Comparison of ENCODE assay signal across 8 mouse cellular contexts in genomic region chr3:123506699-123507662, GRCm38 (mm10).
DNase-seq lines count a peak whose midpoint lies in the region; ATAC-seq and TF ChIP-seq lines count a peak whose summit lies in the region.

No protein-coding gene starts in this region.

- no peak overlapping the region for H3K27ac ChIP-seq in spleen, adult 2 months (ENCODE audit: insufficient read depth, low read length)
- 0 out of 2 replicates have a peak overlapping the region, but pooled peaks have one; percentile 35 for H3K27ac ChIP-seq in hindbrain, embryonic 12.5 days

- peak in 1 of 2 experiments; percentile 49 for DNase-seq in spleen, adult 2 months (ENCODE audit: low read depth in 1 of 2, low spot score in 2 of 2)
- no peak for DNase-seq in spleen, adult 12 weeks (ENCODE audit: low spot score)
- DNase-seq in embryo, embryonic 11 days = peak; percentile 58
- peak; percentile 38 for DNase-seq in lung, postnatal 36 days
- no peak for DNase-seq in urinary bladder, postnatal 25 days (ENCODE audit: low spot score)
- DNase-seq in ovary, adult 18-20 months (ENCODE audit: low spot score) = no peak
- no peak for DNase-seq in cerebellum, postnatal 14 days

- no peak for ATAC-seq in hindbrain, embryonic 12.5 days (ENCODE audit: low FRiP score)

- TF ChIP-seq POLR2A in spleen, adult 2 months (IDR thresholded peaks at IDR 0.05; ENCODE audit: low read depth, low read length) = no peak

- H3K36me3 ChIP-seq in spleen, adult 2 months (ENCODE audit: control insufficient read depth, insufficient read depth, low read length) = peaks cover 7% of the 10 kb centered on the region
- peaks cover 4% of the 10 kb centered on the region; the same call in 1 of the 2 replicates for H3K36me3 ChIP-seq in hindbrain, embryonic 12.5 days

- no peaks in the 10 kb centered on the region for H3K9me3 ChIP-seq in hindbrain, embryonic 12.5 days (replicated peaks)

- H3K4me3 ChIP-seq in spleen, adult 2 months (ENCODE audit: extremely low read depth, insufficient read depth, insufficient read length) = peak overlapping the region; percentile 79; the same call in 1 of the 2 replicates
- H3K4me3 ChIP-seq in hindbrain, embryonic 12.5 days = peak overlapping the region; percentile 71

- no peaks in the 10 kb centered on the region; the same call in 1 of the 2 replicates for H3K27me3 ChIP-seq in spleen, adult 2 months (ENCODE audit: control insufficient read depth, insufficient read depth, low read length)
- H3K27me3 ChIP-seq in hindbrain, embryonic 12.5 days = no peaks in the 10 kb centered on the region

- WGBS in spleen, adult 2 months = 10% methylated on average over 6 of the region's 6 CpGs
- WGBS in hindbrain, embryonic 12.5 days = 8% methylated on average over 6 of the region's 6 CpGs

- peak overlapping the region; percentile 72 for H3K4me2 ChIP-seq in hindbrain, embryonic 12.5 days (replicated peaks)

- H3K9ac ChIP-seq in hindbrain, embryonic 12.5 days = peak overlapping the region; percentile 83

- TF ChIP-seq CTCF in spleen, adult 2 months (IDR thresholded peaks at IDR 0.05; ENCODE audit: extremely low read depth, insufficient read depth, insufficient read length, insufficient replicate concordance) = no peak

- peaks cover 3% of the 10 kb centered on the region; the same call in 1 of the 2 replicates for H3K4me1 ChIP-seq in spleen, adult 2 months (ENCODE audit: control insufficient read depth, insufficient read depth, insufficient read length)
- H3K4me1 ChIP-seq in hindbrain, embryonic 12.5 days = peaks cover 17% of the 10 kb centered on the region

Comparison
In these comparisons a context has a peak if more than half of its experiments do, and no peak if none do; other contexts are left out.
1. DNase-seq: peak in embryo, embryonic 11 days (single experiment) and lung, postnatal 36 days (single experiment); none in spleen, adult 12 weeks (single experiment), urinary bladder, postnatal 25 days (single experiment), ovary, adult 18-20 months (single experiment) and cerebellum, postnatal 14 days (0 of 2).